Mouse (Mus musculus) megakaryocyte, embryonic 14.5 days (primary cell): ENCODE results near the gene Gm49342. TPM values are rescaled to one million over a fixed set of nuclear protein-coding genes. Genes with fewer than 3 reads are reported as not detected.
"Not testable (repeated sequence)": the region's sequence is repeated elsewhere in the genome, so short reads cannot be mapped to it uniquely, and the experiment has no call there.

Experiments
- H3K27me3 ChIP-seq: replicated peaks from 2 replicates; pipeline ENCODE3; 2012; ENCODE audit warnings: inconsistent platforms
- H3K36me3 ChIP-seq: replicated peaks from 2 replicates; pipeline ENCODE3; 2012; ENCODE audit warnings: low read length, inconsistent platforms, mixed read lengths
- H3K4me1 ChIP-seq: 2 replicates; pipeline ENCODE4 v1.6.1; 2012; ENCODE audit warnings: inconsistent platforms
- H3K4me3 ChIP-seq: replicated peaks from 2 replicates; pipeline ENCODE3; 2012; ENCODE audit warnings: moderate library complexity, mild to moderate bottlenecking, inconsistent platforms
- H3K9me3 ChIP-seq: 2 replicates; pipeline ENCODE4 v1.6.1; 2012; ENCODE audit warnings: inconsistent platforms
- FLI1 ChIP-seq: IDR thresholded peaks from 2 replicates; pipeline ENCODE4 v1.6.1; 2012; ENCODE audit warnings: low read length, inconsistent platforms, mixed read lengths
- GATA1 ChIP-seq: IDR thresholded peaks from 3 replicates; pipeline ENCODE4 v1.6.1; 2012; ENCODE audit warnings: mixed read lengths, low read length, inconsistent platforms, borderline replicate concordance
- polyA plus RNA-seq: library from polyadenylated mRNA; stranded (reverse); fragments of >175 nt; gene quantifications from 2 replicates; pipeline ENCODE4 v1.2.3, GENCODE M21; 2012; ENCODE audit warnings: low replicate concordance; ENCODE audit not compliant: insufficient read depth

Gm49342 gene
- 1.00 TPM in 1 of 2 replicates, not detected in the other for polyA plus RNA-seq

- no peak for TF ChIP-seq FLI1
- TF ChIP-seq GATA1 = no peak
- Histone ChIP-seq H3K4me3 (peak within 1 kb of the TSS; percentile 92), H3K4me1 (peaks cover 8% of the 10 kb centered on the region)
These were observed at the start of gene Gm49342 for GRCm38 (mm10) chr14:50943932-50944667. TSS of gene Gm49342 (plus strand) at chr14:50944517.

DNA sequence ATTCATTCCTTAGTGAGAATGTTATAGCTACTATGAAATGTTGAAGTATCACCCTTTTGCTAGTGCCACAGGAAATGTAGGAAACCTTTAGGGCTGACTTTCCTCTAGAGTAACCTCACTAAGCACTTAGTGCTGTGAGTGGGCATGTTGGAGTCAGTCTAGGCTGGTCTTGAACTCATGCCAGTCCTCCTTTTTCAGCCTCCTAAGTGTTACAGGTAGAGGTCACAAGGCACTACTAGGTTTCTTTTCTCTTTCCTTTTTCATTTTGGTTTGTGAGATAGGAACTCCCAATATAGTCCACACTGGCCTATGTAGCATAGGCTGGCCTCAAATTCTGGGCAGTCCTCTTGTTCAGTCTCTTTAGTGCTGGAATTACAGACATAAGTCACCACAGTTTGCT, 48.9 kb upstream of the Gm49342 start:
- peaks cover 6% of the 10 kb centered on the region for H3K9me3 ChIP-seq
- peaks cover 25% of the 10 kb centered on the region for H3K4me1 ChIP-seq
- H3K36me3 ChIP-seq = no peaks in the 10 kb centered on the region
- no peak overlapping the region for H3K4me3 ChIP-seq
- TF ChIP-seq GATA1 (no peak), FLI1 (no peak)
- H3K27me3 ChIP-seq = peaks cover 34% of the 10 kb centered on the region

More at GRCm38 (mm10) chr14:50943932-50944667, at the start of gene Gm49342:
- Histone ChIP-seq H3K9me3 (no peaks in the 10 kb centered on the region), H3K27me3 (no peaks in the 10 kb centered on the region), H3K36me3 (no peaks in the 10 kb centered on the region)

DNA sequence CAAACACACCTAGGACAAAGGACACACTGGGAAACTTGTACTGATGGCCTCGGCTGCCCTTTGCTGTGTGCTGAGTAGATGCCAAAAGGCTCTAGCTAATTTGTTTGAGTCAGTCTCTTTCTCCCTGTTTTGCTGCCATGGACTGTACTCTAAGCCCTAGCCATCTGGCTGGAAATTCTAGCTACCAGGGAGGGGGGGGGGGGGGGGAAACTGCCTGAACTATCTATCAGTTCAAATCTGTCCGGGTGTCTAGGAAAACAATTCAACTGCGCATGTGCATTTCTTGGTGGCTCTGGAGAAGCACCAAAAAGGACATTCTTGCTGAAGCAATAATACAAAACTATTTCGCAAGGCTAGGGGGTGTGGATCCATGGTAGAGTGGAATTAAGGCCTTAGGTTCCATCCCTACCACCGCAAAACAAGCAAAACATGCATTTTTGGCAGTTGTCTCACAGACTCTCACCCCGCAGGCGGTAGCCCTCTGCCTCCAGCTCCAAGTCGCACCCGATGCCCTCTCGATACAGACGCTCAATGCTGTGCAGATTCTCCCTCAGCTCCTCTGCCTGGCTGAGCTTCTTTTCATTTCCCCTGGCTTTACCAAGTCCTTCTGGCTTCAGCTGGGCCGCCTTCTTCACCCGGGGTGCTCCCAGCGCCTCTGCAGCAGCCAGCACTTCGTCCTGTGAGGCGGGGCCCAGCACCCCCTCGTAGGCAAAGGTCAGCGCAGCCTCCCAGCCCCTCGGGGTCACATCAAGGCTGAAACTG, 48.2 kb upstream of the Gm49342 start:
- Histone ChIP-seq H3K27me3 (peaks cover 34% of the 10 kb centered on the region), H3K9me3 (peaks cover 9% of the 10 kb centered on the region), H3K4me3 (peak overlapping the region; percentile 19), H3K36me3 (no peaks in the 10 kb centered on the region), H3K4me1 (peaks cover 25% of the 10 kb centered on the region)
- TF ChIP-seq FLI1 (no peak), GATA1 (no peak)

DNA sequence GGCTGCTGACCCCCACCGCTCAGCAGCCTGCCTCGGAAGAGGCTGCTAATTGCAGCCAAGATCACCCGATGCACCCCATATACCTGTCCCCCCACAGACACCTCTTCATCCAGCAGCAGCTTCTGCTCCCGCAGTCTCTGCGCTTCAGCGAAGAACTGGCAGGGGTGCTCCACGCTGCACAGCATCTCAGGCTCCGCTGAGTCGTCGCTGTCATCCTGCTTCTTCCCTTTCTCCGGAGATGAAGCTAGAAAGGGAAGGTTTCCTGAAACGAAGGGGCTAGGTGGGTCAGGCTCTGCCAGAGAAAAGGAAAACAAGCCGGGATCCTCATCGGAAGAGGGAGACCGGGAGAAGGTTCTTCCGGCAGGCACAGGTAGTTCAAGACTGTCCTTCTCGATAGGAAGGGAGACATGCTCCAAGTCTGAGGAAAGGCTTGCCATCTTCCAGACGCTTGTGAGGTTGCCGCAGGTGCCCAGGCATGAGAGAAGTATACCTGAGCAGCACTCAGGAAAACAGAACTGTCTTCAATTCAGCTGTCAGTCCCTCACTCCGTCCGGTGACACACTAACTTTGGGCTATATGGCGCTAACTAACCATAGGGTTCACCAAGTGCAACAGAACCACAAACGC, 47.5 kb upstream of the Gm49342 start:
- Histone ChIP-seq H3K9me3 (peaks cover 9% of the 10 kb centered on the region), H3K27me3 (peaks cover 32% of the 10 kb centered on the region), H3K4me3 (peak overlapping the region; percentile 7), H3K36me3 (no peaks in the 10 kb centered on the region), H3K4me1 (peaks cover 25% of the 10 kb centered on the region)
- TF ChIP-seq GATA1 (no peak), FLI1 (no peak)

- TF ChIP-seq FLI1 (no peak), GATA1 (no peak)
- Histone ChIP-seq H3K36me3 (no peaks in the 10 kb centered on the region), H3K9me3 (peaks cover 9% of the 10 kb centered on the region), H3K27me3 (peaks cover 27% of the 10 kb centered on the region), H3K4me1 (peaks cover 24% of the 10 kb centered on the region), H3K4me3 (peak within 1 kb of the TSS; percentile 19)
These were observed 46.9 kb upstream of the Gm49342 start, which contains the start of gene Klhl33 for GRCm38 (mm10) chr14:50897374-50897765. TSS of gene Klhl33 (minus strand) at chr14:50897507.

GRCm38 (mm10) chr14:50897992-50898391, 46.3 kb upstream of the Gm49342 start:
- Histone ChIP-seq H3K4me1 (peaks cover 18% of the 10 kb centered on the region), H3K27me3 (peaks cover 22% of the 10 kb centered on the region)
- H3K4me3 ChIP-seq, H3K9me3 ChIP-seq, H3K36me3 ChIP-seq: not testable (repeated sequence)

GRCm38 (mm10) chr14:50903973-50904827, 40.1 kb upstream of the Gm49342 start:
- no peaks in the 10 kb centered on the region for H3K36me3 ChIP-seq
- no peaks in the 10 kb centered on the region for H3K27me3 ChIP-seq
- TF ChIP-seq GATA1 = no peak
- TF ChIP-seq FLI1 = no peak
- H3K9me3 ChIP-seq = peaks cover 9% of the 10 kb centered on the region
- no peaks in the 10 kb centered on the region for H3K4me1 ChIP-seq
- H3K4me3 ChIP-seq = no peak overlapping the region

GRCm38 (mm10) chr14:50904828-50905129, 39.5 kb upstream of the Gm49342 start:
- H3K9me3 ChIP-seq = peaks cover 9% of the 10 kb centered on the region
- no peaks in the 10 kb centered on the region for H3K4me1 ChIP-seq
- H3K4me3 ChIP-seq = no peak overlapping the region
- H3K36me3 ChIP-seq = no peaks in the 10 kb centered on the region
- H3K27me3 ChIP-seq = no peaks in the 10 kb centered on the region
- TF ChIP-seq GATA1 = no peak
- no peak for TF ChIP-seq FLI1

GRCm38 (mm10) chr14:50905327-50905726, 39.0 kb upstream of the Gm49342 start:
- H3K4me3 ChIP-seq, H3K36me3 ChIP-seq, H3K27me3 ChIP-seq, H3K4me1 ChIP-seq, H3K9me3 ChIP-seq: not testable (repeated sequence)
